Mouse (Mus musculus): ENCODE results near the gene Ccdc65. TPM values are rescaled to one million over a fixed set of nuclear protein-coding genes. Genes with fewer than 3 reads are reported as not detected.

Gene Ccdc65
- polyA plus RNA-seq, 1 experiment = not detected

DNA sequence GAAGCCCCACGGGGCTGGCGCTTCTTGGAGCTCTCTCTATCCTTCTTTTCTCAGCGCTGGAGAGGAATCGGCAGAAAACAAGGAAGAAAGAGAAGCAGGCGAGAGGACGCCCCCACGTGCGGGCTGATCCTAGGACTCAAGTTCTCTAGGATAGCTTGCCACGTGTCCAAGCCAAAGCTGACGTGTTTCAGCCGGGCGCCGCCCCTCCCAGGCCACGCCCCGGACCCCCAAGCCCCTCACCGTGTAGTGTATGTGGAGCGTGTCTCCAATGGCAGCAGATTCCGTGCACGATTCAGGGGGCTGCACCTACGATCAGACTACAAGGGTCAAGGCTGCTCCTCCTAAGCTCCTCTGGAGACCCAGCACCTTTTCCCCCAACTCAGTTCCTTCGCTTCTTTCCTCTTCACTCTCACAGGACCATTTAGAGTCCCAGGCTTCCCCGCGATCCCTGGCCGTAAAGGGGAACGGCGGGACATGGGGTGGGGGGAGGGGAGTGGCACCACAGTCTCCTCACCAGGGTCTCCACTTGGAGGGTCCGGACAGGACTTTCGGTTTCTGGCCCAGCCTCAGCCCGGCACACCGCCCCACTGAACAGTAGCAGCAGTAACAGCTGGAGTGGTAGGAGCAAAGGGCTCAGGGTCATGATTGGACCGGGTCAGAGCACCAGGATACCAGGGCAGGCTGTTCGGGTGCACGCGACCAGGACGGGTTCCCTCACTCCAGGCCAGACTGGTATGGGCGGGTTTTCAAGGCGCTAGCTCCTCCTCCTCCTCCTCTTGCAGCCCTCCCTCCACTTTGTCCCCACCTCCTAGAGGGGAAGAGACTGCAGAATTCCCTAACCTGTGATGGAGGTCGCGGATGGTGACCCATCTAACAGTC, 19.7 kb downstream of the Ccdc65 start, which contains the start of gene Fkbp11:
TSS of gene Fkbp11 (minus strand) at position 756 of the 879 bp plus-strand sequence.
- 1% methylated on average over 39 of the region's 39 CpGs for WGBS
- Histone ChIP-seq H3K4me3 (replicated peaks; ENCODE audit: control insufficient read depth, low read depth, low read length) (peak within 1 kb of the TSS; percentile 71), H3K27ac (ENCODE audit: control insufficient read depth, insufficient read depth, low read depth, low read length, poor library complexity) (no peak within 1 kb of the TSS), H3K4me1 (ENCODE audit: control insufficient read depth, insufficient read depth, low read length) (no peaks in the 10 kb centered on the region)
- TF ChIP-seq POLR2A (IDR thresholded peaks at IDR 0.05; ENCODE audit: borderline replicate concordance, control insufficient read depth, low read depth, low read length) (no peak), CTCF (IDR thresholded peaks at IDR 0.05; ENCODE audit: control insufficient read depth, insufficient read depth, low read length) (no peak)

DNA sequence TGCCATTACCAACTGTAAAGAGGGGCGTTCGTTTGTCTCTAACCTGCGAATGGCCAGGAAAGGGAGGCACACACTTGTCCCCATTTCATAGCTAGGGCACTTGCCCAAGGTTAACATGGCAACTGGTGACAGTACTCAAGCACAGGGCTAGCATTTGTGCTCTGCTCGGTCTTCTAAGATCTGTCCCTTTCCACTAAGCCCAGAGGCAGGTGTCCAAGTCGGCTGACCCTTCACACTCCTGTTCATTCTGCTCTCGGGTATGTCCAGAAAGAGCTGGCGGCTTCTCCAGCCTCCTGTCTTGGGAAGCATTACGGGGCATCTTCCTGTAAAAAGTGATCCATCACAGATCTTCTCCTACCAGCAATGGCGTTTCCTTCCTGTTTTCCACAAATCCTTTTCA, 20.4 kb downstream of the Ccdc65 start:
- TF ChIP-seq CTCF (IDR thresholded peaks at IDR 0.05; ENCODE audit: control insufficient read depth, insufficient read depth, low read length) (no peak), POLR2A (IDR thresholded peaks at IDR 0.05; ENCODE audit: borderline replicate concordance, control insufficient read depth, low read depth, low read length) (no peak)
- H3K27ac ChIP-seq (ENCODE audit: control insufficient read depth, insufficient read depth, low read depth, low read length, poor library complexity) = no peak overlapping the region
- WGBS = 20% methylated on average over 9 of the region's 9 CpGs
- H3K4me3 ChIP-seq (replicated peaks; ENCODE audit: control insufficient read depth, low read depth, low read length) = no peak overlapping the region
- H3K4me1 ChIP-seq (ENCODE audit: control insufficient read depth, insufficient read depth, low read length) = no peaks in the 10 kb centered on the region

DNA sequence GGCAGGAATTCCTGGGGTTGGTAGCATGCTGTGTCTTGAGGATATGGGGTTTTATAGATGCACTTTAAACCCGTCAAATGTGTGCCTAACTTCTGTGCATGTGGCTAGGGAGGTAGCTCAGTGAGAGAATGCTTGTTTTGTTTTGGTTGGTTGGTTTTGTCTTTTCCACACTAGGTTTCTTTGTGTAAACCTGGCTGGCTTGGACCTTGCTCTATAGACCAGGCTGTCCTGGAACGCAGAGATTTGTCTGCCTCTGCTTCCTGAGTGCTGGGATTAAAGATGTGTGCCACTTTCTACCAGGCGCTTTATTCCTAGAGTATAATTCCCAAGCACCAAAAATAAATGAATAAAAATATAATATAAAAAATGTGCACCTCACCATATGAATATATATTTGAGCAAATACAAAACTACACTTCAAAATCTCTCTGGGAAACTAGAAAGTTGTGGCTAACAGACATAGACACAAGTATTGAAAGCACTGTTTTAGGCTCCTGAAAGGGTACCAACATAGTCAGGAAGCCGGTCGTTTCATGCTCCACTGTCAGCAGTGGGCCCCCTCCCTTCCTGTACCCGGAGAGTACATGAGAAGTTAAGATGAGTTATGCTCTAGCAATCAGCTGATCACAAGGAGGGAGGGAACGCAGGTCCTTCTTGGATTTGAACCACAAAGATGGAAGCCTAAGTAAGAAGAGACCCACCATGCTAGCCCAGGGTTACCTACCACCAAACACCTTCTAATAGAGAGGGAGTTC, 22.0 kb downstream of the Ccdc65 start:
- Histone ChIP-seq H3K4me3 (replicated peaks; ENCODE audit: control insufficient read depth, low read depth, low read length) (no peak overlapping the region), H3K27ac (ENCODE audit: control insufficient read depth, insufficient read depth, low read depth, low read length, poor library complexity) (no peak overlapping the region), H3K4me1 (ENCODE audit: control insufficient read depth, insufficient read depth, low read length) (no peaks in the 10 kb centered on the region)
- TF ChIP-seq POLR2A (IDR thresholded peaks at IDR 0.05; ENCODE audit: borderline replicate concordance, control insufficient read depth, low read depth, low read length) = no peak
- no peak for TF ChIP-seq CTCF (IDR thresholded peaks at IDR 0.05; ENCODE audit: control insufficient read depth, insufficient read depth, low read length)
- 35% methylated on average over 7 of the region's 7 CpGs for WGBS

DNA sequence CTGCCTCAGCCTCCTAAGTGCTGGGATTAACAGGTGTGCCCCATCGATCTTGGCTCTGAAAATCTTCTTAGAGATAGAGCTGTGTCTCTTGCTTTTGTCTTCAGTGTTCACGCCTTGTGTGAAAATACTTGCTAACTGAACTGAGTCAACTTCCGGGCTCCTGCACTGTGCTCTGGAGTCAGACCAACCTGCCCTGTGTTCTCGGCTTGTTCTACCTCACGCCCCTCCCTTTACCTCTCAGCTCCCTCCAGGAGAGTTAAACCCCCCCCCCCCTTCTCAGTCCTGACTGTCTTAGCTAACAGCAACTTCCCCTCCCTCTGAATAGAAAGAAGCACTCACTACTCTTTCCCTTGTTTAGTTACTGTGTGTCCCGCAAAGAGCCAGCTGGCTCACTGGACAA, 22.8 kb downstream of the Ccdc65 start:
- Histone ChIP-seq H3K27ac (ENCODE audit: control insufficient read depth, insufficient read depth, low read depth, low read length, poor library complexity) (no peak overlapping the region), H3K4me1 (ENCODE audit: control insufficient read depth, insufficient read depth, low read length) (no peaks in the 10 kb centered on the region), H3K4me3 (replicated peaks; ENCODE audit: control insufficient read depth, low read depth, low read length) (no peak overlapping the region)
- 32% methylated on average over 6 of the region's 6 CpGs for WGBS
- TF ChIP-seq CTCF (IDR thresholded peaks at IDR 0.05; ENCODE audit: control insufficient read depth, insufficient read depth, low read length) = no peak
- TF ChIP-seq POLR2A (IDR thresholded peaks at IDR 0.05; ENCODE audit: borderline replicate concordance, control insufficient read depth, low read depth, low read length) = no peak

GRCm38 (mm10) chr15:98732006-98732531, 24.1 kb downstream of the Ccdc65 start:
- H3K4me3 ChIP-seq (replicated peaks; ENCODE audit: control insufficient read depth, low read depth, low read length) = no peak overlapping the region
- 72% methylated on average over 8 of the region's 8 CpGs for WGBS
- no peak overlapping the region for H3K27ac ChIP-seq (ENCODE audit: control insufficient read depth, insufficient read depth, low read depth, low read length, poor library complexity)
- no peaks in the 10 kb centered on the region for H3K4me1 ChIP-seq (ENCODE audit: control insufficient read depth, insufficient read depth, low read length)
- TF ChIP-seq CTCF (IDR thresholded peaks at IDR 0.05; ENCODE audit: control insufficient read depth, insufficient read depth, low read length) = no peak

DNA sequence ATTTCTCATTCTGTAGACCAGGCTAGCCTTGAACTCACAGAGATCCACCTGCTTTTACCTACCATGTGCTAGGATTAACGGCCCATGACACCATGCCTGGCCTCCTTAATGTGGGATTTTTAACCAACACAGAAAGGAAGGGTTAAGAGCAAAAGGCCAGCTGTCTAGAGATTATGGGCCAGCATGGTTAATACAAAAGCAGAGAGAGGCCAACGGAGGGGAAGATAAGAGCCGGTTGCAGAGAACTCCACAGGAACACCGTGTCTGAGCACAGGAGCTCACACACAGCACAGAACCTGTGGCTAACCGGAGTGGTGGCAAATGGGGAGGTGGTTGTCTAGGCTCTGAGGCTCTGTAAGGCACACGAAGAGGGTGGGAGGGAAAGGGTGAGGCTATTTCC, 25.4 kb downstream of the Ccdc65 start:
- WGBS = 61% methylated on average over 6 of the region's 6 CpGs
- TF ChIP-seq CTCF (IDR thresholded peaks at IDR 0.05; ENCODE audit: control insufficient read depth, insufficient read depth, low read length) = no peak
- TF ChIP-seq POLR2A (IDR thresholded peaks at IDR 0.05; ENCODE audit: borderline replicate concordance, control insufficient read depth, low read depth, low read length) = no peak
- no peaks in the 10 kb centered on the region for H3K4me1 ChIP-seq (ENCODE audit: control insufficient read depth, insufficient read depth, low read length)
- H3K27ac ChIP-seq (ENCODE audit: control insufficient read depth, insufficient read depth, low read depth, low read length, poor library complexity) = no peak overlapping the region
- H3K4me3 ChIP-seq (replicated peaks; ENCODE audit: control insufficient read depth, low read depth, low read length) = no peak overlapping the region

- 76% methylated on average over 5 of the region's 5 CpGs for WGBS
- Histone ChIP-seq H3K27ac (ENCODE audit: control insufficient read depth, insufficient read depth, low read depth, low read length, poor library complexity) (no peak overlapping the region), H3K4me3 (replicated peaks; ENCODE audit: control insufficient read depth, low read depth, low read length) (no peak overlapping the region), H3K4me1 (ENCODE audit: control insufficient read depth, insufficient read depth, low read length) (no peaks in the 10 kb centered on the region)
- TF ChIP-seq CTCF (IDR thresholded peaks at IDR 0.05; ENCODE audit: control insufficient read depth, insufficient read depth, low read length) (no peak), POLR2A (IDR thresholded peaks at IDR 0.05; ENCODE audit: borderline replicate concordance, control insufficient read depth, low read depth, low read length) (no peak)
Measured at GRCm38 (mm10) chr15:98733976-98734566, 26.1 kb downstream of the Ccdc65 start.

DNA sequence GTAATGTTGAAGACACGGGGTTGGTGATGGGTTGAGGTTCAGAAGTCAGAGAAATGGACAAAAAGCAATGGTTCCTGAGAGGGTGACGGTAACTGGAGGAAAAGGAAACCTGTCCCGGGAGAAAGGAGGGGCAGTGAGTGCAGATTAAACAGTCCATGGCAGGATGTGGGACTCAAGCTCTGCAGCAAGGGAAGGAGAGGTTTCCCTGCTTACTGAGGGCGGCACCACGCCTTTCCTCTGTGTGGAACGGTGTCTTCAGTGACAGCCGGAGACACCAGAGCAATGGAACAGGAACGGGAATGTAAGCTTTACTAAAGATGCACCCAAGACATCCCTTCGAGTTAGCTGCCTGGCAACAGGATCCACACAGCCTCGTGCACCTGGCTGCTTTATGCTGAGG, 28.5 kb downstream of the Ccdc65 start:
- Histone ChIP-seq H3K4me3 (replicated peaks; ENCODE audit: control insufficient read depth, low read depth, low read length) (no peak overlapping the region), H3K27ac (ENCODE audit: control insufficient read depth, insufficient read depth, low read depth, low read length, poor library complexity) (no peak overlapping the region), H3K4me1 (ENCODE audit: control insufficient read depth, insufficient read depth, low read length) (no peaks in the 10 kb centered on the region)
- TF ChIP-seq POLR2A (IDR thresholded peaks at IDR 0.05; ENCODE audit: borderline replicate concordance, control insufficient read depth, low read depth, low read length) (no peak), CTCF (IDR thresholded peaks at IDR 0.05; ENCODE audit: control insufficient read depth, insufficient read depth, low read length) (no peak)
- WGBS = 83% methylated on average over 10 of the region's 10 CpGs

Measured in bone marrow, adult 2 months (tissue).